Mouse (Mus musculus): ENCODE measurements around the gene Slc44a1. TPM values are rescaled to one million over a fixed set of nuclear protein-coding genes. Genes with fewer than 3 reads are reported as not detected.

Gene Slc44a1
- polyA plus RNA-seq, 1 experiment from 2014 or later: 10.8 TPM

GRCm38 (mm10) chr4:53458503-53458902 is 18.3 kb downstream of the Slc44a1 start:
- no peaks in the 10 kb centered on the region for H3K36me3 ChIP-seq
- H3K4me3 ChIP-seq: no peak overlapping the region
- 92% methylated on average over 3 of the region's 3 CpGs for WGBS
- H3K9me3 ChIP-seq: no peaks in the 10 kb centered on the region
- no peaks in the 10 kb centered on the region for H3K27me3 ChIP-seq (ENCODE audit: insufficient read depth, poor library complexity, severe bottlenecking)
- no peaks in the 10 kb centered on the region for H3K4me1 ChIP-seq (replicated peaks)
- no peak for DNase-seq (ENCODE audit: low spot score)
- no peak overlapping the region for H3K27ac ChIP-seq

DNA sequence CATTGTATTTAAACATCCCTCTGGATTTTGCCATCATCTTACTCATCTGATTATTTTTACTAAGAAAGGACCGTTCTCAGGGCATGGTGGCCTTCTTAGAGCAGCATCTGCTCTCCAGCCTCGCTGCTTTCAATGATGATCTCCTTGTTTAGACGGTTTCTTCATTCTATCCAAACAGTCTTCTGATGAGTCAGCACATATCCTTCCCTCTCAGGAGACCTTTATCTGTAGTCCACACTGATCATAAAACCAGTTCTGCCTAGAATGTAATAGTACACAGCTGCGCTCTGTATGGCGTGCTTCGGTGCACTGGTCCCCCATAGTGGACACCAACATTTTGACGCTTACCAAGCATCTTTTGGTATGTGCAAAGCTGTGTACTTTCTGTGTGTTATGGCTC is 19.5 kb downstream of the Slc44a1 start:
- WGBS: 92% methylated on average over 7 of the region's 7 CpGs
- DNase-seq (ENCODE audit: low spot score): no peak
- no peak overlapping the region for H3K4me3 ChIP-seq
- no peak overlapping the region for H3K27ac ChIP-seq
- H3K4me1 ChIP-seq (replicated peaks): no peaks in the 10 kb centered on the region
- no peaks in the 10 kb centered on the region for H3K36me3 ChIP-seq
- no peaks in the 10 kb centered on the region for H3K9me3 ChIP-seq
- H3K27me3 ChIP-seq (ENCODE audit: insufficient read depth, poor library complexity, severe bottlenecking): no peaks in the 10 kb centered on the region

GRCm38 (mm10) chr4:53461026-53461425 is 20.8 kb downstream of the Slc44a1 start:
- 92% methylated on average over 4 of the region's 4 CpGs for WGBS
- no peak for DNase-seq (ENCODE audit: low spot score)
- Histone ChIP-seq H3K27me3 (ENCODE audit: insufficient read depth, poor library complexity, severe bottlenecking) (no peaks in the 10 kb centered on the region), H3K4me3 (no peak overlapping the region), H3K9me3 (no peaks in the 10 kb centered on the region), H3K4me1 (replicated peaks) (no peaks in the 10 kb centered on the region), H3K36me3 (no peaks in the 10 kb centered on the region), H3K27ac (no peak overlapping the region)

GRCm38 (mm10) chr4:53462069-53462468 is 21.9 kb downstream of the Slc44a1 start:
- WGBS: 93% methylated on average over 5 of the region's 5 CpGs

DNA sequence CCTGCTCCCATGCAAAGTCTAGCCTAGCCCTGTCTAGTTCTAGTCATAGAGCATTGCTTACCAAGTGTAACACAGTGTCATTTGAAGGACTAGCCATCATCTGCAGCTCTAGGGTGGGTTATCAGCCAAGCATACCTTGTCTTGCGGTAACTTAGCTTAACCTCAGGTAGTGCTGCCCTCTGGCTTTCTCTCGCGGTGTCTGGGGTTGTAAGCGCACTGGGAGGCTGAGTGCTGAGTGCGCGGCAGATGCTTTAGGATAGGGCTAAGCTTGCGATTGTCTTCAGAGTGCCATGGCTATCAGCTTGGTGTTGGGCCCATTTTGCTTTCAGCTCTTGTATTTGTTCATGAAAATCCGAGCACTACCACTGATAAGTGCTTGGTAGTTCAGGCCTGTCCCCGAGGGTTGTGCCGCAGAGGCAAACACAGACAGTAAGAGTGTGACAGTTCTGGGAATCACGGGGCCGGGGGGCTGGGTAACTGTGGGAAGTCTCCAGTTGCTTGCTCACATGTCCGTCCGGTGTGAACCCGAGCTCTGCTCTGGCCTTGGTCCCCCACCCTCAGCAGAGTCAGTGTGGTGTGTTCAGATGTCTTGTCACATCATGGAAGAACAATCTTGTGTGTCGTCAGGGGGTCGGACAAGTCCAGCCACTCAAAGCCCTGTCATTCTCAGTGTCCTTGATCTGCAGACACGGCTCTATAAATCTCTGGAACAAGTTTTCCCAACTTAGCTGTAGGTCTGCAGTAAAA is 22.5 kb downstream of the Slc44a1 start:
- 87% methylated on average over 18 of the region's 18 CpGs for WGBS
- no peak for DNase-seq (ENCODE audit: low spot score)
- H3K36me3 ChIP-seq: no peaks in the 10 kb centered on the region
- no peaks in the 10 kb centered on the region for H3K4me1 ChIP-seq (replicated peaks)
- H3K27ac ChIP-seq: no peak overlapping the region
- H3K9me3 ChIP-seq: no peaks in the 10 kb centered on the region
- no peak overlapping the region for H3K4me3 ChIP-seq
- H3K27me3 ChIP-seq (ENCODE audit: insufficient read depth, poor library complexity, severe bottlenecking): no peaks in the 10 kb centered on the region

More at GRCm38 (mm10) chr4:53462069-53462468, 21.9 kb downstream of the Slc44a1 start:
- Histone ChIP-seq H3K27ac (no peak overlapping the region), H3K4me1 (replicated peaks) (no peaks in the 10 kb centered on the region), H3K4me3 (no peak overlapping the region), H3K9me3 (no peaks in the 10 kb centered on the region), H3K36me3 (no peaks in the 10 kb centered on the region), H3K27me3 (ENCODE audit: insufficient read depth, poor library complexity, severe bottlenecking) (no peaks in the 10 kb centered on the region)
- no peak for DNase-seq (ENCODE audit: low spot score)

DNA sequence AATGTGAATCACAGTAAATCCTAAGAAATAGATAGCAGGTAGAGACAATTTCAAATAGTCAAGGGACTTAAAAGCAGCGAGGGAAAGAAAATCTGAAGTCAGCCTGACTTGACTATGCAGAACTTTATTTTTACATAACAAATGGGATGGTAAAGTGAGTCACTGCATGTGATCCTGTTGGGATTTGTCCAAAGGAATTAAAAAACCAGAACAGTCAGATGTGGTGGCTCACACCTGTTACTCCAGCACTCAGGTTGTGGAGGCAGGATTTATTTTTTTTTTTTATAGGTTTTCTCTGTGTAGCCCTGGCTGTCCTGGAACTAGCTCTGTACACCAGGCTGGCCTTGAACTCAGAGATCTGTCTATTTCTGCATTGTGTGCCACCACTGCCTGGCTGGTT is 25.7 kb downstream of the Slc44a1 start:
- DNase-seq (ENCODE audit: low spot score): no peak
- no peaks in the 10 kb centered on the region for H3K36me3 ChIP-seq
- WGBS: 77% methylated on average over 1 of the region's 1 CpGs
- H3K4me3 ChIP-seq: no peak overlapping the region
- H3K27ac ChIP-seq: no peak overlapping the region
- H3K27me3 ChIP-seq (ENCODE audit: insufficient read depth, poor library complexity, severe bottlenecking): no peaks in the 10 kb centered on the region
- H3K4me1 ChIP-seq (replicated peaks): no peaks in the 10 kb centered on the region
- no peaks in the 10 kb centered on the region for H3K9me3 ChIP-seq

DNA sequence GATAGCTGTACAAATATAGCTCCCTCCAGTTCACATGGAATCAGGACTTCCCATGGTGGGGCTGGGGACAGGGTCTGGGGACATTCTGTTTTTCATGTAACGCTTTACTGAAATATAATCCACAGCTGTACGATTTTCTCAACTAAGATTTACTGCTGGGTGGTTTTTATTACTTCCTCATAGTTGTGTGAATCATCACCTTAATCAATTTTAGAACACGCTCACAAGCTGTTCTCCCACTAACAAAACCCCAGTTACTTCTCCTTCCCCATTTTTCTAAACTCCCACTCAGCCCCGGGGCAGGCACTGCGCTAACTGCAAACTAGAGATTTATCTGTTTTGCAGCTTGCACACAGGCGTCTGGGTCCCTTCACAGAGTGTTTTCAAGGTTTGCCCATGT is 28.8 kb downstream of the Slc44a1 start:
- no peak overlapping the region for H3K4me3 ChIP-seq
- no peaks in the 10 kb centered on the region for H3K36me3 ChIP-seq
- H3K27me3 ChIP-seq (ENCODE audit: insufficient read depth, poor library complexity, severe bottlenecking): no peaks in the 10 kb centered on the region
- H3K4me1 ChIP-seq (replicated peaks): no peaks in the 10 kb centered on the region
- H3K27ac ChIP-seq: no peak overlapping the region
- 89% methylated on average over 6 of the region's 6 CpGs for WGBS
- no peaks in the 10 kb centered on the region for H3K9me3 ChIP-seq
- no peak for DNase-seq (ENCODE audit: low spot score)

DNA sequence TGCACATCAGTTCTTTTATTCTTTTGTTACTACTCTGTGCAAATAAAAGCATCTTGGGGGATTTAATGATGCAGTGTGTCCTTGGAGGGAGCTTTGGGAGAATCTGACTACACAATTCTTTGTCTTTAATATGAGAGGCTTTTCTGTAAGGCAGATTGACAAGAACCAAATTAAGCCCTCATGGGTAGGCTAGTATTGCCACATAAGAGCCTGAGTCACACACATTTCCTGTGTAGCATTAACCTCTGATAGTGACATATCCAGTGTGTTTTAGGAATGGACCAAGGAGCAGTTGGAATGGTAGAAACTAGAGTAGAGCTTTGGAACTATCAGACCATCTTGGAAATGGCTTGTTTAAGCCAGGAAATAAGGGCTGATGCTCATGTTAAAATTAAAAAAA is 33.9 kb downstream of the Slc44a1 start:
- Histone ChIP-seq H3K27ac (no peak overlapping the region), H3K4me3 (no peak overlapping the region), H3K9me3 (no peaks in the 10 kb centered on the region), H3K36me3 (no peaks in the 10 kb centered on the region), H3K4me1 (replicated peaks) (no peaks in the 10 kb centered on the region), H3K27me3 (ENCODE audit: insufficient read depth, poor library complexity, severe bottlenecking) (no peaks in the 10 kb centered on the region)
- no peak for DNase-seq (ENCODE audit: low spot score)

DNA sequence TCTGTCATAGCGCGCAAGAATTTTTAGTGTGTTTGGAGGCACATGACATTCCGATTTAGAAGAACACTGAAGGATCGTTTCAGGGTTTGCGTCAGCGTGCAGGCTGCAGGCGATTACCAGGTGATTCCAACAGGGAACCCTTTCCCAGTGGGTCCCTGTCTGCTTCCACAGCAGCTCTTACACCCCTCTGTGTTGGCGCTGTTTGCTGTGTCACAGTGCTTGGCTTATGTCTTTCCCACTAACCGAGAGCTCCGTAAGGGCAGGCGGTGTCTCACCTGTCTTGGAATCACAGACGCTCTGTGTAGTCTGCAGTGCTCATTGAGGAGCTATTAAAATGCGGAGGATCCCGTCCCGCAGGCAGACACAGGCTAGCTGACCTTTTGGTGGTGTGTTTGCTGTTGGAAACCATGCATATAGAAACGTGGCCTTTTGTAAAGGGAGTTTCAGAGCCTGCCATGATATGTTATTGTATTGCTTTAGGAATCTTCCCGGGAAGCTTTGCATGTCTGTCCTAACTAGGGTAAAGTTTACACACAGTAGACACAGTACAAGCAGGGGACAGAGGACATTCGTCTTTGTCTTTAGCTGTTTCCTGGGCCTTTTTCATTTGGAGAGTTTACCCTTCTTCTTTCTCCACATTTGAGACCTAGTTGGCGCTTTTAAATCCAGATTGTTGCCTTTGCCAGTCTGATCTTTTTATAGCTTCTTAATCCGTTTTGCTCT is 35.2 kb downstream of the Slc44a1 start:
- H3K9me3 ChIP-seq: no peaks in the 10 kb centered on the region
- 87% methylated on average over 20 of the region's 20 CpGs for WGBS

GRCm38 (mm10) chr4:53478644-53479043 is 38.4 kb downstream of the Slc44a1 start:
- 84% methylated on average over 4 of the region's 4 CpGs for WGBS
- H3K27me3 ChIP-seq (ENCODE audit: insufficient read depth, poor library complexity, severe bottlenecking): no peaks in the 10 kb centered on the region
- DNase-seq (ENCODE audit: low spot score): no peak

More for the DNA sequence above, 35.2 kb downstream of the Slc44a1 start:
- no peaks in the 10 kb centered on the region for H3K27me3 ChIP-seq (ENCODE audit: insufficient read depth, poor library complexity, severe bottlenecking)
- H3K36me3 ChIP-seq: no peaks in the 10 kb centered on the region
- H3K4me3 ChIP-seq: no peak overlapping the region
- no peak for DNase-seq (ENCODE audit: low spot score)
- H3K27ac ChIP-seq: no peak overlapping the region
- H3K4me1 ChIP-seq (replicated peaks): no peaks in the 10 kb centered on the region

DNA sequence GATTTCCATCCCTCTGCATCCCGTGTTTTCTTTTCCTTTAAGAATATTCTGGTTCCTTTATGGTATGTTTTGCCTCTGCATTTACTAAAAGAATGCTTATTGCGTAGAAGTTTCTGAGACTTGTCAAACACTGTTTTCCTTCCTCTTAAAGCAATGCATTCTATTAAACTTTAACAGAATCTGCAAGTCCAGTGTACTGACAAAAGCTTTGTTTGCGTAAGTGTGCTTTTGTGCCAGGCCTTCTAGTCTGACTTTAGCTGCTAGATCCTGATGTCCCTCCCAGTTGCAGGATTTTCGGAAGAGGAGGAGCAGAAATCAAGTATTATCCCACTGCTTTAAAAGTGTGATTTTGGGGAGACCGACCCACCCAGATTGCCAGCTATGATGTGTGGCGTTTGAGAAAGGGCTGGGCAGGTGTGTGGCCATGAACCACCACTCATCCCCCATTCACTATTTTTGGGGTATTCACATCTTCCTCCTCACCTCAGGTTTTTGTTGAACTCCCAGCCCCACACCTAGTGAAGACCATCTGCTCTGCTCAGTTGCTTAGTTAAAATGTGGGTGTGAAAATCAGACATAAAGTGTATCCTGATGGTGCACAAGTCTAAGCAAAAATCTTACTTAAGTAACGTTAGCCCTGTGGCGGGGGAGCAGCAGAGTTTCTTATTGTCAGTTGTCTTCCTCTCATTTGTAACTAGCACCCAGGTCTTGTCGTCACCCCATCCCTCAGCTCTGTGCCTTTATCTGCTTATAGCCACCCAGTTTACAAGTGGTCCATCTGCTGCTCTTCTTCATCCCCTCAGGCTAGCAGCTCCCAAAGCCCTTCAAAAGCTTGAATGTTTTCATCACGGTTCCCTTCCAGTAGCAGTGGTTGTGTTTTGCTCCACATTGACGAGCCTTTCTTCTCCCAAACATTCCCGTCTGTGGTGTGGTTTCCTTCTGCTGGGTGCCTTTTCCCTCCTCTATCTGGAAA is 47.3 kb downstream of the Slc44a1 start:
- H3K27ac ChIP-seq: no peak overlapping the region
- 77% methylated on average over 12 of the region's 12 CpGs for WGBS
- no peak for DNase-seq (ENCODE audit: low spot score)

More at GRCm38 (mm10) chr4:53478644-53479043, 38.4 kb downstream of the Slc44a1 start:
- H3K36me3 ChIP-seq: no peaks in the 10 kb centered on the region
- H3K4me3 ChIP-seq: no peak overlapping the region
- no peaks in the 10 kb centered on the region for H3K9me3 ChIP-seq
- no peak overlapping the region for H3K27ac ChIP-seq
- H3K4me1 ChIP-seq (replicated peaks): no peaks in the 10 kb centered on the region

GRCm38 (mm10) chr4:53488803-53489202 is 48.6 kb downstream of the Slc44a1 start:
- 91% methylated on average over 5 of the region's 5 CpGs for WGBS

More for the DNA sequence above, 47.3 kb downstream of the Slc44a1 start:
- Histone ChIP-seq H3K9me3 (no peaks in the 10 kb centered on the region), H3K4me1 (replicated peaks) (peaks cover 21% of the 10 kb centered on the region), H3K36me3 (no peaks in the 10 kb centered on the region), H3K27me3 (ENCODE audit: insufficient read depth, poor library complexity, severe bottlenecking) (no peaks in the 10 kb centered on the region), H3K4me3 (no peak overlapping the region)

More at GRCm38 (mm10) chr4:53488803-53489202, 48.6 kb downstream of the Slc44a1 start:
- no peaks in the 10 kb centered on the region for H3K27me3 ChIP-seq (ENCODE audit: insufficient read depth, poor library complexity, severe bottlenecking)
- no peaks in the 10 kb centered on the region for H3K36me3 ChIP-seq
- no peak for DNase-seq (ENCODE audit: low spot score)
- peaks cover 21% of the 10 kb centered on the region for H3K4me1 ChIP-seq (replicated peaks)
- no peaks in the 10 kb centered on the region for H3K9me3 ChIP-seq
- no peak overlapping the region for H3K27ac ChIP-seq
- H3K4me3 ChIP-seq: no peak overlapping the region
